Mouse (Mus musculus) spleen, adult 2 months (tissue): ENCODE data around the gene Mtmr12. TPM values are rescaled to one million over a fixed set of nuclear protein-coding genes. Genes with fewer than 3 reads are reported as not detected.

Source experiments
- DNase-seq, 2 experiments: peaks; one replicate each; pipeline versions ENCODE4 v3.0.0 to v3.0.0-alpha.2; 2012 to 2021; ENCODE audit warnings: low spot score in 2 of 2, low read depth in 1 of 2
- H3K27ac ChIP-seq: fragments of 200-500 bp; 2 replicates; pipeline ENCODE4 v1.5.1; 2012; ENCODE audit warnings: low read length, inconsistent platforms; ENCODE audit not compliant: insufficient read depth
- H3K27me3 ChIP-seq: fragments of 200-500 bp; 2 replicates; pipeline ENCODE4 v1.6.1; 2012; ENCODE audit warnings: mild to moderate bottlenecking, moderate library complexity, low read length, inconsistent platforms; ENCODE audit not compliant: control insufficient read depth, insufficient read depth
- H3K36me3 ChIP-seq: fragments of 200-500 bp; 2 replicates; pipeline ENCODE4 v1.6.1; 2012; ENCODE audit warnings: mild to moderate bottlenecking, low read length, inconsistent platforms; ENCODE audit not compliant: control insufficient read depth, insufficient read depth
- H3K4me1 ChIP-seq: fragments of 200-500 bp; 2 replicates; pipeline ENCODE4 v1.6.1; 2011; ENCODE audit warnings: inconsistent platforms; ENCODE audit not compliant: control insufficient read depth, insufficient read depth, insufficient read length
- H3K4me3 ChIP-seq: fragments of 200-500 bp; 2 replicates; pipeline ENCODE4 v1.5.1; 2011; ENCODE audit warnings: mild to moderate bottlenecking, inconsistent platforms; ENCODE audit not compliant: insufficient read depth, insufficient read length; ENCODE audit errors: extremely low read depth
- CTCF ChIP-seq: fragments of 200-500 bp; IDR thresholded peaks from 2 replicates; pipeline ENCODE4 v1.5.1; 2011; ENCODE audit warnings: mild to moderate bottlenecking, inconsistent platforms; ENCODE audit not compliant: insufficient read depth, insufficient read length, insufficient replicate concordance; ENCODE audit errors: extremely low read depth
- POLR2A ChIP-seq: fragments of 200-500 bp; IDR thresholded peaks from 2 replicates; pipeline ENCODE4 v1.6.1; 2011; ENCODE audit warnings: low read depth, low read length, inconsistent platforms
- WGBS: fragments of 180-500 bp; shearing (Covaris S2); methylation state at CpG from one replicate; pipeline ENCODE4 v1.1.7; 2018; 5-methylcytosine and 5-hydroxymethylcytosine counted together
- polyA plus RNA-seq: library from polyadenylated mRNA; depleted of rRNA; stranded (reverse); fragments of >200 nt; gene quantifications from 2 replicates; pipeline ENCODE4 v1.2.3, GENCODE M21; 2012

The Mtmr12 gene
- polyA plus RNA-seq, 1 experiment: 17.7 TPM

DNA sequence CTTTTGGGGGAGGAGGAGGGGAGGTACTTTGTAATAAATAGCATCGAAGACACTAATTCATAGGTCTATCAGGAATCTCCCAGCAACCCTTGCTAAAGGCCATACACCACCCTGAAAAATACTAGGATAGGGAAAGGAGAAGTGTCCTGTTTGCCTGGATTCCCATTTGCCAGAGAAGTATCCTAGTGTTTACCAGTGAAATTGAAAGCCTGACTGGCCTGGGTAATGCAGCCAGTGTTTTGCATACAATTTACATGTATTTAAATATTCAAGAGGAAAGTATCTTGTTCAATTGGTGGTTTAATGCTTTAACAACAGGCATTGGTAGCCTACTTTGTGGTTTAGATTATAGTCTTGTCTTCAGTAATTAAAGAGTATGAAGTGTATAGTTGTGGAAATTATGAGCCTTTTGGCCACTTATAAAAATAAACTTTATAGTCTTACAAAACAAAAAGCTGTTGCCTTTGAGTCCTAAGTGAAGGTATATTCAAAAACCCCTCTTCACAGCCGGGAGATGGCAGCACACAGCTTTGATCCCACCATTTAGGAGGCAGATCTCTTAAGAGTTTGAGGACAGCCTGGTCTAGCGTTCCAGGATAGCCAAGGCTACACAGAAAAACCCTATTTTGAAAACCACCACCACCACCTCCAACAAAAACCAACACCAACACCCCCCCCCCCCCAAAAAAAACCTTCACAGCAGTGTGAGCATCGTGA, 69.4 kb downstream of the Mtmr12 start:
- TF ChIP-seq CTCF: no peak
- no peak for TF ChIP-seq POLR2A
- no peaks in the 10 kb centered on the region for H3K4me1 ChIP-seq
- no peak for DNase-seq
- H3K36me3 ChIP-seq: peaks cover 16% of the 10 kb centered on the region
- no peaks in the 10 kb centered on the region for H3K27me3 ChIP-seq
- no peak overlapping the region for H3K27ac ChIP-seq
- WGBS: 69% methylated on average over 4 of the region's 4 CpGs
- H3K4me3 ChIP-seq: no peak overlapping the region

- DNase-seq: no peak
- no peak overlapping the region for H3K27ac ChIP-seq
- H3K4me1 ChIP-seq: no peaks in the 10 kb centered on the region
- peaks cover 9% of the 10 kb centered on the region for H3K36me3 ChIP-seq
- H3K27me3 ChIP-seq: no peaks in the 10 kb centered on the region
- TF ChIP-seq CTCF: no peak
- no peak for TF ChIP-seq POLR2A
- WGBS: 54% methylated on average over 4 of the region's 4 CpGs
- H3K4me3 ChIP-seq: no peak overlapping the region
These were observed 70.3 kb downstream of the Mtmr12 start for GRCm38 (mm10) chr15:12275091-12275623.

DNA sequence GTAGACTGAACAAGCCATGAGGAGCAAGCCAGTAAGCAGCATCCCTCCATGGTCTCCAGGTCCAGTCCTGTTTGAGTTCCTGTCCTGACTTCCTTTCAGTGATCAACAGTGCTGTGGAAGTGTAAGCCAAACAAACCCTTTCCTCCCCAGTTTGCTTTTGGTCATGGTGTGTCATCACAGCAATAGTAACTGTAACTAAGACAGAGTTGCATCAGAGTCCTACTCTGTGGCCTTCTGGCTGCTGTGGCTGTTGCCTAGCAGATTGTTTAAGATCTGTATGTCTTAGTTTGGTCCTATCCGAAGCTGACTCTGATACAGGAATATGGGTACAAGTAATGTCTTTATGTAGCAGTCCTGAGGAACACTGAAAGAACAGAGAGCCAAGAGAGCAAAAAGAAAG, 75.0 kb downstream of the Mtmr12 start:
- Histone ChIP-seq H3K27me3 (no peaks in the 10 kb centered on the region), H3K4me3 (no peak overlapping the region), H3K27ac (no peak overlapping the region), H3K36me3 (no peaks in the 10 kb centered on the region), H3K4me1 (no peaks in the 10 kb centered on the region)
- DNase-seq: no peak
- WGBS: 92% methylated on average over 1 of the region's 1 CpGs
- TF ChIP-seq CTCF: no peak
- no peak for TF ChIP-seq POLR2A

- TF ChIP-seq CTCF (no peak), POLR2A (no peak)
- Histone ChIP-seq H3K27ac (no peak overlapping the region), H3K4me3 (no peak overlapping the region), H3K36me3 (no peaks in the 10 kb centered on the region), H3K4me1 (no peaks in the 10 kb centered on the region), H3K27me3 (no peaks in the 10 kb centered on the region)
- no peak for DNase-seq
- 67% methylated on average over 6 of the region's 6 CpGs for whole genome bisulfite sequencing
These were observed 80.1 kb downstream of the Mtmr12 start for GRCm38 (mm10) chr15:12284794-12285534.

GRCm38 (mm10) chr15:12285535-12285809, 80.6 kb downstream of the Mtmr12 start:
- TF ChIP-seq POLR2A (no peak), CTCF (no peak)
- no peak overlapping the region for H3K4me3 ChIP-seq
- H3K27ac ChIP-seq: no peak overlapping the region
- DNase-seq: no peak
- no peaks in the 10 kb centered on the region for H3K4me1 ChIP-seq
- no peaks in the 10 kb centered on the region for H3K27me3 ChIP-seq
- WGBS: 77% methylated on average over 5 of the region's 5 CpGs
- no peaks in the 10 kb centered on the region for H3K36me3 ChIP-seq

DNA sequence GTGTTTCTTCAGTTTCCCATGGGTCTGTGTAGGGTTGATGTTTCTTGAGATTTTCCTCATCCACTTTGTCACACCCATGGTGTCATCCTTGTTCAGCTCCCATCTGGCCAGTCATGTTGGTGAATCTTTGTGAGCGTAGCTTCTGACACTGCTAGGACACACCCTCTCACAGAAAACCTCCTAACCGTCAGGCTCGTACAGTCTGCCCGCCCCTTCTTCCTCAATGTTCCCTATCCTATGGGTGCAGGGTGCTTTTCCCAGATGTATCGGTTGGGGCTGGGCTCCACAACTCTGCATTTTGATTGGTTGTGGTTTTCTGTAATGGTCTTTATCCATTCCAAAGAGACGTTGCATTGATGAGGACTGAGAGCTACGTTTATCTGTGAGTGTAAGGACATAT, 85.5 kb downstream of the Mtmr12 start:
- Histone ChIP-seq H3K36me3 (no peaks in the 10 kb centered on the region), H3K4me1 (no peaks in the 10 kb centered on the region), H3K27ac (no peak overlapping the region), H3K4me3 (no peak overlapping the region), H3K27me3 (no peaks in the 10 kb centered on the region)
- DNase-seq: no peak
- 87% methylated on average over 7 of the region's 7 CpGs for WGBS
- TF ChIP-seq CTCF (no peak), POLR2A (no peak)

- Histone ChIP-seq H3K4me3 (no peak overlapping the region), H3K4me1 (no peaks in the 10 kb centered on the region), H3K27me3 (no peaks in the 10 kb centered on the region), H3K27ac (no peak overlapping the region), H3K36me3 (no peaks in the 10 kb centered on the region)
- DNase-seq: no peak
- 85% methylated on average over 2 of the region's 2 CpGs for WGBS
- no peak for TF ChIP-seq CTCF
- no peak for TF ChIP-seq POLR2A
These were observed 86.9 kb downstream of the Mtmr12 start for GRCm38 (mm10) chr15:12291757-12292156.
